Mouse (Mus musculus) bone marrow, adult 2 months (tissue): ENCODE results near the gene Cxcl15.

Experiments used
- CTCF ChIP-seq: fragments of 200-500 bp; IDR thresholded peaks from 2 replicates; pipeline ENCODE4 v1.5.1; 2011; ENCODE audit warnings: low read length, control low read depth; ENCODE audit not compliant: control insufficient read depth, insufficient read depth
- POLR2A ChIP-seq: fragments of 200-500 bp; IDR thresholded peaks from 2 replicates; pipeline ENCODE4 v1.6.1; 2011; ENCODE audit warnings: low read depth, mild to moderate bottlenecking, control low read depth, low read length, borderline replicate concordance; ENCODE audit not compliant: control insufficient read depth

- TF ChIP-seq CTCF (no peak), POLR2A (no peak)
These were observed at the start of gene Cxcl15 for GRCm38 (mm10) chr5:90794195-90794625.
